Mouse (Mus musculus): Measurements from ENCODE around the gene Chrdl2.
"Not testable (repeated sequence)": the region's sequence is repeated elsewhere in the genome, so short reads cannot be mapped to it uniquely, and the experiment has no call there.

Gene Chrdl2

DNA sequence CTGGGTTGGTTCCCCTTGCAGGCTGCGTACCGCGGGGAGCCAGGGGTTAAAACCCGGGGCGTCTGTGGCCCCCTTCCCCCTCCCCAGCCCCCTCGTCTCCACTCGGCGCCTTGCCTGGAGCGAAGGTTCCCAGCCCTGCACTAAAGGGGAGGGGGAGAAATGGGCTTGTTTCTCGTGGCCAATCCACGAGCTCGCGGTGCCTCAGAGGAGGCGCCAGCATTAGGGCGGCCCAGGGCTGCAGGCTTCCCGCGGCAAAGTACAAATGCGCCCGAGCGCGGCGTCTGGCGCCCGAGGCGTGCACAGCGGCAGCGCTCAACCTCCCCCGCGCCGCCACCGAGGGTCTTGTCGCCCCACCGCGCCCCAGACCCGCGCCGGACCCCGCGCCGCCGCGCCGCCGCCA, at the start of gene Chrdl2:
Chrdl2 (plus strand) TSS at position 383 of the 400 bp plus-strand sequence.
- no peak for DNase-seq (ENCODE audit: low read depth, low spot score)

DNA sequence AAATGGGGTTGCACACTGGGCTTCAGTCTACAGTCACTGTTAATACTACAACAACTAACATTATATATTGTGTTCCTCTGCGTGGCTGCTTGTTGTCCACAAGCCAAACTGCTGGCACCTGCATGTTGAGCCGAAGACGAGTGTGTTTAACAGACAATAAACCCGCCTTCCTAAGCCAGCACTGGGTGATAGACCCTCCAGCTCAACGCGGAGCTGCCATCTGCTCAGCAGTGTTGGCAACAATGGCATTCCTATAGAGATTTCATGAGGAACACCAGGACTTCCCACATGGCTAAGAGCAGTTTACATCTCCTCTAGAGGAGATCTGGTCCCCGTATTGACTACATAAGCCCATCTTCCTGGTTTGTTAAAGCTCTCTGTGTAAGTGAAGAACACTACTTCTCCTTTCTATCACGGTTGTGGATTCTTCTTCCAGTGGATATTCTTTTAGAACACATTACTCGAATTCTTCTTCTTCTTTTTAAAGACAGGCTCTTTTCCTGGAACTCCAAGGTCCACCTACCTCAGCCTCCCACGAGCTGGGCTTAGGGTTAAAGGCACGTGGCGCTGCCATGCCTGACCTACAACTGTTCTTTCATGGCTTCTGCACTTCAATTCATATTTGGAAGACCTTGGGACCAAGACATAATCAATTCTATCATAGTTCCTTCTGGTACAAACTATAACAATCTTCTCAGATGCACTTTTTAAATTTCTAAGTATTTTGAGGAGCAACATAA, 48.6 kb upstream of the Chrdl2 start:
- DNase-seq (ENCODE audit: low read depth, low spot score) = no peak

GRCm38 (mm10) chr7:99960571-99960970, 45.4 kb upstream of the Chrdl2 start:
- not testable (repeated sequence) for DNase-seq (ENCODE audit: low read depth, low spot score)

DNA sequence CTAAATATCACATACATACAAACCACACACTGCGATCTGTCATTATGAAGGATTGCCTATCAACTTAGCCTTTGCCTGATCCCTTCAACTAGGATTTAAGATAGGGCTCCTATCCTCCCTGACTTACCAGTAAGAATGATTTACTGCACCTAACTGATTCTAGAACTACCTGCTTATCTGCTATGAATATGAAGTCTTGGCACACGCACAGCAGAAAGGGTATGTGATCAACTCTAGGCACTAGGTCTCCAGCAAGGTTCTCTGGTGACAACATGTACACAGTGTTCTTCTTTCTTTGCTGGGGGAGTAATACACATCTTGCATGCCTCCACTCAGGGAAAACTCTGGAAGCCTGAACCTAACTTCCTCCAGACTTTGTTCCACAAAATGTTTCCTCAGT, 44.5 kb upstream of the Chrdl2 start:
- DNase-seq (ENCODE audit: low read depth, low spot score) = no peak

- no peak for DNase-seq (ENCODE audit: low read depth, low spot score)
Observed at GRCm38 (mm10) chr7:99962536-99963236, 43.3 kb upstream of the Chrdl2 start.

- no peak for DNase-seq (ENCODE audit: low read depth, low spot score)
Observed at GRCm38 (mm10) chr7:99963237-99963860, 42.6 kb upstream of the Chrdl2 start.

DNA sequence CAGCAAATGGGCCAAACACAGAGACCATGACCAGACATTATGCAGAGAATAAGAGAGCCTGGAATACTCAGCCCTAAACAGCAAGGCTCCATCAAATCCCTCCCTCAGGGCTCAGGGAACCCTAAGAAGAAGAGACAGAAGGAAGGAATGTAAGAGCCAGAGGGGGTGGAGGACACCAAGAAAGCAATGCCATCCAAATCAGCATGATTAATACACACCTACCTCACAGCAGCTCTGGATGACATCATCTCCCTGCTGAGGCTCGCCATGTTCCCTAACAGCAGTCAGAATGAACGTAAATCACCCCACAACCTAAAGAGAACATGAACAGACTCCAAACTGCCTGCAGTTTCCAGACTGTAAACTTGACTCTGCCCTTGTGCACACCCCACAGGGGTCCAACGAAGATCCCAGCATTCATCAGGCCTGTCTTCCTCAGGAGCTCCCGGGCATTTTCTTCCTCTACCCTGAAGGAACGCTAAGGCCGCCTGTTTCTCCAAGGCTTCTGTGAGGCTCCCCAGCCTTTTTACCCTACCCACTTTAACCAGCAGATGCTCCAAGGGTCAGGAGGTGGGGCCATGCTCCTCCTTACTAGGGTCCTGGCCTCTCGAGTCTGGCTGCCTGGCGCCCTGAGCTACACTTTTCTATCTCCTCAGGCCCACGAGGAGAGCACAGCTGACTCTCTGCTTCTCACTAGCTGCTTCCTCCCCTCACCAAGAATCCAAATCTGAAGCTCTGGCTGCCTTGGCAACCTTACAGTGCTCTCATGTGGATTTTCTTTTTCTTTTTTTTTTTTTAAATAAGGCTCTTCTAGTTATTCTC, 40.7 kb upstream of the Chrdl2 start:
- peak; percentile 67 for DNase-seq (ENCODE audit: low read depth, low spot score)

GRCm38 (mm10) chr7:99966011-99966721, 39.8 kb upstream of the Chrdl2 start:
- no peak for DNase-seq (ENCODE audit: low read depth, low spot score)

DNA sequence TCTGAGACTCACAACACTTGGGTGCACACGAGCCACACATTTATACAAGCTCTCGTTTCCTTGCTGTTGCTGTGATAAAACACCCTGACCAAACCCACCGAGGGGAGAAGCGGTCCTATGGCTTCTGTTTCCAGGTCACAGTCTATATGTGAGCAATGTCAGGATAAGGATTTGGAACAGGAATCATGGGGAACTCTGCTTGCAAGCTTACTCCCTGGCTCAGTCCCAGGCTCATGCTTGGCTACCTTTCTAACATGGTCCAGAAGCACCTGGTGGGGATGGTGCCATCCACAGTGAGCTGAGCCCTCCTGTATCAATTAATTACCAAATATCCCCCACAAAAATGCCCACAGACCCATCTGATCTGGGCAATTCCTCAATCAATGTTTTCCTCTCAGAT, 36.8 kb upstream of the Chrdl2 start:
- no peak for DNase-seq (ENCODE audit: low read depth, low spot score)

GRCm38 (mm10) chr7:99971926-99972325, 34.0 kb upstream of the Chrdl2 start:
- no peak for DNase-seq (ENCODE audit: low read depth, low spot score)

- not testable (repeated sequence) for DNase-seq (ENCODE audit: low read depth, low spot score)
Observed at GRCm38 (mm10) chr7:99972912-99973311, 33.1 kb upstream of the Chrdl2 start.

DNA sequence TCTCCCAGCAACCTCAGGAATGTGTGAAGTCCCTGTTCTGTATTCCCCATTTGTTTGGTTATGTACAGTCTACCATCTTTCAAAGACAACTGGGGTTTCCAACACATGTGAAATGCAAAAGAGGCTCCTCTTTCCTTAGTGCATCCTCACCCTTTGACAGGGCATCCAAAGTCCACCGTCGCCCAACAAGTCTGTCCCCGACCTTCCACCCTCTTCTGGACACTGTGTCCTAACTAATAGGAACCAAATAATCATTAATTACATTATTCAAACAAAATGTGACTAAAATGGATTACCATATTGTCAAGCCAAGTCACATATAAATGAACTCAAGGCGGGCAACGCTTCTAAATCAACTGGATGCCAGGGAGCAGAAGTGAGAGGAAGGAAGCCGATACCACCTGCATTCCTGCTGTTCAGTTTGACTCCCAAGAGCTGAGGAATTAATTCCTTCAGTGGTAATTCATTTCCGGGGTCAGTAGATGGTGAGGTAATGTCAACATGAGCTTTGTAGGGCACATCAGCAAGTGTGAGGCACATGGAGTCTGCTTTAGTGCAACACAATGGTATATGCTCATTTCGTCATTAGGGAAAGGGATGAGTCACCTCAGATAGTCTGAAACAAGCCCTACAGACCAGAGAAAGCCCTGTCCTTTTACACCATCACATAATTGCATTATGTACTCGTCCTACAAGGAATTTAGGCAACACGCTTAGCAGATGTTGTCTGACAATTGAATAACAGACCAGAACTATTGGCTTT, 31.6 kb upstream of the Chrdl2 start:
- DNase-seq (ENCODE audit: low read depth, low spot score) = no peak

DNA sequence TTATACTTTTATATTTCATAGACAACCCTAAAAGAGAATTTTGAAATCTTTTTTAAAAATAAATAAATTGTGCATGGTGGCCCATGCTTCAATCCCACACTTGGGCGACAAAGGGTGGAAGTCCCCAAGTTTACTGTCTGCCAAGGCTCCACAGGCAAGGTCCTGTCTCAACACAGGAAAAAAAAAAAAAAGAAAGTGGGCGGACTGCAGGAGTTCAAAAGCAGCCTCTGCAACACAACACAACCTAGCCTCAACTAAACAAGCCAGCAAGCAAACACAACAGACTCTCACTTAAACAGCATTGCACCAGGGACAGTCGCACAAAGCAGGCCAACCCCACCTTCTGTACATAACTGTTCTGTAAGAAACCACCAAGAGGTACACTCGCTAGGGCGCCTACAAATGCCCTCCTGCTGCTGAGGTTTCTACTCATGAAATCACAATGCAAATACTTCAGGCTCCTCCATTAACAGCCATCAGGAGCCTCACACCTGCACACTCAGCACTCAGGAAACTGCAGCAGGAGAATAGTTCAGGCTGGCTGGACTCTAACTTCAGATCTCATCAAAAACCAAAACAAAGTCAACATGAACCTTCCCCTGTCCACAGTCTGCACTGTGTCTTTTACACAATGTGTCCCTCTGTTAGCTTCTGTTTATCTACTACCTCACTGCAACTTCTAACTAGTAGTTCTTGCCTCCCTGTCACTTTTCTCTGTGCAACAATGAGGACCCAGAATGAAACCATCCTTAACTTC, 30.0 kb upstream of the Chrdl2 start:
- DNase-seq (ENCODE audit: low read depth, low spot score) = no peak

- DNase-seq (ENCODE audit: low read depth, low spot score) = no peak
Observed at GRCm38 (mm10) chr7:99978041-99978440, 27.9 kb upstream of the Chrdl2 start.

DNA sequence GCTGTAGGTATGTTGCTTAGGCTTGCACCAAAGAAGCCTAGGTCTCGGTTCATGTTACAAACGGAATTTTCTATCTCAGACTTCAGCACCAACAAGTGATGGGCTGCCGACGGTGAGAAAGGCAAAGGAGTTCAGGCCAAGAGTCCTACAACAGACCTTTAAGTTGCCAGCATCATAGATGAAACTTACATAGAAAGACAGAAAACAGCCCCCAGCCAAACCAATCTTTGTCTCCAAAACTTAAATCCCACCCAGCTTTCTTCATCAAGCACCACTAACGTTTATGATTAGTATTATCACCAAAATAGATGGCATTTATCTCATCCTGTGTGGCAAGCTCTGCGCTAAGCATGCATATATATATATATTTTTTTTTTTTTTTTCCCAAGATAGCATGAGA, 26.9 kb upstream of the Chrdl2 start:
- DNase-seq (ENCODE audit: low read depth, low spot score) = no peak

- no peak for DNase-seq (ENCODE audit: low read depth, low spot score)
Observed at GRCm38 (mm10) chr7:99979546-99980131, 26.3 kb upstream of the Chrdl2 start.

- peak; percentile 87 for DNase-seq (ENCODE audit: low read depth, low spot score)
Observed at GRCm38 (mm10) chr7:99980132-99980591, 25.8 kb upstream of the Chrdl2 start, which contains the start of gene Rnf169. TSS of gene Rnf169 (minus strand) at chr7:99980448.

GRCm38 (mm10) chr7:99981311-99981710, 24.7 kb upstream of the Chrdl2 start:
- DNase-seq (ENCODE audit: low read depth, low spot score) = no peak
